Mouse (Mus musculus) retina, postnatal 7 days (tissue): ENCODE results near the gene Fam136a.
"Not testable (repeated sequence)": the region's sequence is repeated elsewhere in the genome, so short reads cannot be mapped to it uniquely, and the experiment has no call there.

Source experiments
- DNase-seq: peaks from one replicate; pipeline ENCODE4 v3.0.0-alpha.2; 2012; ENCODE audit warnings: low read depth, low spot score

Gene Fam136a

DNA sequence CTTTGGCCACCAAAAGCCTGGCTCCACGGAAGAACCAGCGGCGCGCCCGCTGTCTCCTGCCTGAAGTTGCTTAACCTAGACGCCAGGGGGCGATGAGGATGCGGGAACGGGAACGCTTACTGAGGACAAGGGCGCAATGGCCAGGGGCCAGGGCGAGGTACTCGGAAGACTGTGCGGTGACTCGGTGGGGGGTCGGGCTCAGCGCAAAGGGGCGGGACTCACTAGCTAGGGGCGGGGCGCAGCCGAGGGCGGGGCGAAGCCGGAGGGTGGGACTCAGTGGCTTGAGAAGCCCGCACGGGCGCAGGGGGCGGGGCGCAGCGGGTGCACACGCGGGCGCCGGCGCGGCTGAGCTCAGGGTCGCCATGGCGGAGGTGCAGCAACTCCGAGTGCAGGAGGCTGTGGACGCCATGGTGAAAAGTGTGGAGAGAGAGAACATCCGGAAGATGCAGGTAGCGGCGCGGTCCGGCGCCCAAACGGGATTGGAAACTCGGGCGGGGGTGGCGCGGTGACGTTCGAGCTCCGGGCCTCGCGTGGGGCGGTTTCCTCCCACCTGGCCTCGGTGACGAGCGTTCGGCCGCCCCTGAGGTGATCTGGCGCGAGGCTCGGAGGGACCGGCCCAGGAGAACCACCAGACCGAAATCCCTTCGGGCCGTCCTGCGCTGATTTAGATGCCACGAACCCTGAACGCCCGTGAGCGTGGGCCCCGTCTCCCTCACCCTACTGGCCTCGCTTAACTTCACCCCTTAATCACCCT, at the start of gene Fam136a:
Gene Fam136a, plus strand, starts transcription at position 276 of the 754 bp plus-strand sequence.
- peak; percentile 97 for DNase-seq

DNA sequence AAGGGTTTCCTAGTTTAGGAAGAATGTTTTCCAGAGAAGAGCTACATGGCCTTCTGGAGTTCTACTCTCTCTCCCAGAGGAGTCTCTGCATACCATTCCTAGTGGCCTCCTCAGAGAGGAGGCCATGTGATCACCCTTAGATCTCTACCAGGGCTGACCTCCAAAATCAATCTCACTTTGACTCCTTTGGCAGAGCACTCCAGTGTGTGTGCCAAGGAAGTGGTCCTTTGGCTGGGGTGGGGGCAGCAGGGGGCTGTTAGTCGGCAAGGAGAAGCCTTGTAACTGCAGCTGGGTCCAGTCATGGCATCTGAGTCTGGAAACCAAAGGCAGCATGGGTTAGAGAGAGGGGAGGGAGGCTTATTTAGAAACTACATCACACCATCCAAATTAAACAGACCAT, 48.4 kb upstream of the Fam136a start:
- DNase-seq, result no peak

DNA sequence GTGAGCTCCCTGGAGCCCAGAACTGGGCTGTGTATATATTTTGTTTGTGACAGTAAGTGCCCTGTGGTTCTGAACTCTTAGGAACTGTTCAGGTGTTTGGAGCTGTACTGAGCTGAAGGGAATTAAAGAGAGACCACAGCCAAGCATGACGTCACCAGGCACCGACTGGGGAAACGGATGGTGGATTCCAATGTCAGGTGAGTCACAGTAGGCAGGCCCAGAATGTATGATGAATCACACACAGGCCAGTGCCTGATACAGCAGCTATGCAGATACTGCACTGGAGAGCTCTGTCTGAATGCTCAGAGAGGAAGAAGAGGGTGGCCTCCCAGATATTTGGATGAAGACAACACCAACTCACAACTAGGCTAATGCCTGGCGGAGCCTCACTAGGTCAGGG, 46.6 kb upstream of the Fam136a start:
- DNase-seq, result no peak

DNA sequence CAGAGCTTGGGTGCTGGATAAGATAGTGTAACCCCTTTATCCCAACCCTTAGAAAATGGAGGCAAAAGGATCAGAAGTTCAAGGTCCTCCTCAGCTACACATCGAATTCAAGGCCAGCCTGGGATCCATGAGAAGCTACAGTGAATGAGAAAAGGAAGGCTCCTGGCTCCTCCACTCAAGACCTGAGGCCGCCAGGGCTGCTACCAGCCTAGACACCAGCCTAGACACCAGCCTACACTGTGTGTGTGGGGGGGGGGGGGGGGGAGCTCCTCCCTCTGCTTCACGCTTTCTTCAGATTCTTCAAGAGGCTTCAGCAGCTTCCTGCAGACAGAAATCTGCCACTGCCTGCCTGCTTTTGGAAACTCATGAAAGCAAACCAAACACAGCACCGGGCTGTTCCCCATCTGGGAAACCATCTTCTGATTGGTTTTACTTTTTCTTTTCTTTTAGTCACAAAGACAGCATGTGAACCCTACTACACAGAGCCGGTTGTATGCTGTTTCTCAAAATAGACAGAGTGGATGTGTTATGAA, 43.3 kb upstream of the Fam136a start:
- no peak for DNase-seq

DNA sequence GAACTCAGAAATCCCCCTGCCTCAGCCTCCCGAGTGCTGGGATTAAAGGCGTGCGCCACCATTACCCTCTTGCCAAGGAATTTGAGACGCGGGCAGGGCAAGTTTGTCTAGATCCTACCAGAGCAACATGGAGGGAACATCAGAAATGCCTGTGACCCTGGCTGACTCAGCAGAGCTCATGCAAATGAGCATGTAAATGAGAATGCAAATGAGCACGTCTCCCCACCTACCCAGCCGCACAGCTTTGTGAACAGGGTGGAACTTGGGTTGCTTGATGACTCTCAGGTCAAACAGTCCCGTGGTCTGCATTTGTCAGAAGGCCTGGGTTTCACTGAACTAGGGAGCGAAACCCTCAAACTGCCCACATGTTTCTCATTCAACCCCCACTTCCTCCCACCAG, 42.5 kb upstream of the Fam136a start:
- DNase-seq, result no peak

DNA sequence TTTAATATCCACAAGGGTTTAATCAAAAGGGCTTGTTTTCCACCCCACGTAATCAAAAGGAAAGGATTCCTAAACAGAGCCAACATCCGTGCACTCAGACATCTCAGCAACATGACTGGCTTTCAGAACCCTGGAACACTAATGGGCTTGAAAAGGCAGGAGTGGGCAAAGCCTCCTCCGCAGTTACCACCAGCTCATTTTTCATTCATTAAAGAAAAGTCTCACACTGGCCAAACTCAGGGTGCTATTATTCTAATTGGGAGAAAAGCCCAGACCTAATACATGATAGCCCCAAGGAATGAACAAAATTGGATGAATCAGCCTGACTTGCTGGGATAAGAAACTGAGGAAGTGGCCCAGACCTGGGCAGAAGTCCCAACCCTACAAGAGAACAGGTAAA, 41.0 kb upstream of the Fam136a start:
- no peak for DNase-seq

DNA sequence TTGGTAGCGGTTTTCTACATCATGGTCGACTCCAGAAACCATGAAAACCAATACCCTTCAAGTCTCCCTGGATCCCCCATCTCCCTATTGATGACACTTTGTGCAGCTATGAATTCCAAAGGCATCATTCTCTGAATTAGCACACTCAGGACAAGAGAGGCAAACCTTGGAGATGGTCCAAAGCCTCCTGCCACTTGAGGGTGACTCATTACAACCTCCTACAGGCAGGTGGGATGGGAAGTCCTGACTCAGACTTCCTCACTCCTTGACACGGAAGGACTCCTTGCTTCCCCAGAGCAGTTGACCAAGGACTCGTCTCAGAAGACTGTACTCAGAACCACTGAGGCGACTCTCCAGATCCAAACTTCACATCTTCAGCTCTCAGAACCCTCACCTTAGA, 39.8 kb upstream of the Fam136a start:
- no peak for DNase-seq

DNA sequence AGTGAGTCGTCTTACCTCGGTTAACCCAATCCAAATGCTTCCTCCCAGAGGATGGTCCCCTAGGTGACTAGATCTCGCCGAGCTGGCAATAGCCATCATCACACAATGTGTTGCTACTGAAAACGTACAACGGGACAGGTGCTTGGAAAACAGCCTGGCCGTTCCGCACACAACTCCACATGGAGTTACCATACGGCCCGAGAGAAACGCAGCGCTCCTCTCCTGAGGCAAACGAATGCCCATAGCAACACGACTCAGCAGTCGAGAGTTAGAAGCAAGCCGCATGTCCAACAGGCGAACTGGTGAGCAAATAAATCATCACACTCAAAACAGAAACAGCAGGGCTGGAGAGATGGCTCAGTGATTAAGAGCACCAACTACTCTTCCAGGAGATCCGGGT, 38.6 kb upstream of the Fam136a start:
- no peak for DNase-seq

DNA sequence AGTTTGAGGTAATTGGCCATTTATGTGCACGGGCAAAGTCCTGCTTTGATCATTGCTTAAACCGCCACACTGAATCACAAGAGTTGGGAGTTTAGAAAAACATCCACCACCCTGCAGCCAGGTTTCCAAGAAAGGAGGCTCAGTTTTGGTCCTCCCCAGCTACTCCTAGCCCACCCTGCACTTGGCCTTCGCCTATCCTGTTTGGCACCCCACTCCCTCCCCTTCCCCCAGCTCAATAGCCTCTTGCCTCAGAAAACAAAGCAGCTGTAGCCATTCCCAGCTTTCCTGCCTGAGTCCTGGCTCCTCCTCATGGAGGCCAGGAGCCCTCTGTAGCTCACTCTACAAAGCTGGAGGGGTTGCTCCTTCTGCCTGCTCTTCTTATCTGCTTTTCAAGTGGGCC, 37.1 kb upstream of the Fam136a start:
- no peak for DNase-seq

DNA sequence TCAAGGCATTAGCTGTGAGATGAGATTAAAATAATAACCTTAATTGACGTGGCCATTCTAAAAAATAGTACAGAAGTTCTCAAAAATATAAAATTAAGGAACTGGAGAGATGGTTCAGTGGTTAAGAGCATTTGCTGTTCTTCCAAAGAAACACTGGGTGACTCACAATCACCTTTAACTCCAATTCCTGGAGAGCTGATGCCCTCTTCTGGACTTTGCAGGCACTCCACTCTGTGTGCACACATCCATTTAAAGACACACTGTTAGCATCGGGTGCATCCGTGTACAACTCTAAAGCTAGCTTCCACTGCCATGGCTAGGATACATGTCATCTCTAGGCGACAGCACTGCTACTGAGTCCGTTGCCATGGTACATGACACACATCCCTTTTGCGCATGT, 35.5 kb upstream of the Fam136a start:
- DNase-seq, result no peak

DNA sequence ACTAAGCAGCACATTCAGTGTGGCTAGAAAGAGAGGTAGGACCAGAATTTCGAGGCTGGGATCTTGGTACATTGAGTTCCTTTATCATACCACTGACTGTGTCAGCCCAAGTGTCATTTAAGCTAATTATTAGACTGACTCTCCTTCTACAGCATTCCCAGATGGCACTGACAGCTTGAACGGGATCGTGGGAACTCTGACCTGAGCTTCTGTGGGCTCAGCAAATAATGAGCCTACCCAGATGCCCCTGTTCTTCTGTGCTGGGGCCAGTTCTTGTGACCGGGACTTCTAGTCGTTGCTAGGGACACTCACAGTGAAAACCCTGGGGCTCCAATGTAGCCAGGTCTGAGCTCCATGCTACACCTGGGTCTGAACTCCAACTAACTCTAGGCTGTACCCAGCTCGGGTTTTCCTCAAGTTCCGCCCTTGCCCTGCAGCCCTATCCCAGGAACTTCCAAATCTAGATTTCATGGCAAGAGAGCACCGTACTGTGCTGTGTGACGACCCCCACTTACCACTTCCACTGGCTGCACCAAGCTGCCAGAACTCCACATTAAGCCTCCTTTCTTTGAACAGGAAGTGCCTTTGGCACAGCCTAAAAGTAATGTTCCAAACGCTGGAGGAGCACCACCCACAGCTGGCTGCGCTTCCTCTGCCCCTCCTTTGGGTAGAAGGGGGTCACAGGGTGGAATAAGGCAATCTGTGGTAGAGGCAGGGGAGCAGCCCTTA, 30.2 kb upstream of the Fam136a start:
- no peak for DNase-seq

DNA sequence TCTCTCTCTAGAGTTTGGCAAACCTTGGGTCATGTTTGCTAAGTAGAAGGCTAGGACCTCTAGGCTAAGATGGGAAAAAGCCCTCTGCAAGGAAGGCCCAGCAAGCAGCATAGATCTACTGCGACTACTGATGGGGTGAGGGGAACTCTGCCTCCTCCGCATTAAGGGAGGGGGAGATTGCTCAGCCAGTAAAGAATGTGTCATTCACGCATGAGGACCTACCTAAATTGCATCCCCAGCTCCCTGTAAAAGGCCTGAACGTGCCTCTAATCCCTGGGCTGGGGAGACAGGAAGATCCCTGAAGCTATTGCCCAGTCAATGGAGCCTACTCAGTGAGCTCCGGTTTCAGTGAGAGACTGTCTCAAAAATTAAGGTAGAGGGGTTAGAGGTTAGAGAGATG, 29.6 kb upstream of the Fam136a start:
- no peak for DNase-seq

DNA sequence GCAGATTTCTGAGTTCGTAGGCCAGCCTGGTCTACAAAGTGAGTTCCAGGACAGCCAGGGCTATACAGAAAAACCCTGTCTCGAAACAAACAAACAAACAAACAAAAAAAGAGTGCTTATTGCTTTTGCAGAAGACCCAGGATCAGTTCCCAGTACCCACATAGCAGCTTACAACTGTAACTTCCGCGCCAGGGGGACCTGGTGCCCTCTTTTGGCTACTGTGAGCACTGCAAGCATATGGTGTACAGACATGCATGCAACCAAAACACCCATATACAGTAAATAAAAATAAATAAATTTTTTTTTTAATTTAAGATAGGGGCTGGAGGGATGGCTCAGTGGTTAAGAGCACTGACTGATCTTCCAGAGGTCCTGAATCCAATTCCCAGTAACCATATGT, 29.1 kb upstream of the Fam136a start:
- not testable (repeated sequence) for DNase-seq

DNA sequence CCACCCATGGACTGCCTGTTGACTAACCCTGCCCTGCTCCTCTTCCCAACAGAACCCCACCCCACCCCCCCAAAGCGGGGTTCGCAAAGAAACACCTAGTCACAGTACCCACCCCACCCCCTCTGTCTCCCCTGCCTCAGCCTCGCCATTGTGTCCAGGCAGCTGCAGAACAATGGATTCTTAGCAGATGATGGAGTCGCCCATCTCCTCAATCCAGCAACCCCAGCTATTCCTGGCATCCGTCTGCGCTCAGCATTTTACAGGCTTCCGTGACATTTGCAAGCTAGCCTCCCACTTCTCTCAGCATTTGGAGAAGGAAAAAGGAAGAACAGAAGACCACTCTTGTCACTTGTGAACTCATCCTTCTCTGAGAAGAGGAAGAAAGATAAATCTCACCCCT, 21.8 kb upstream of the Fam136a start:
- no peak for DNase-seq

DNA sequence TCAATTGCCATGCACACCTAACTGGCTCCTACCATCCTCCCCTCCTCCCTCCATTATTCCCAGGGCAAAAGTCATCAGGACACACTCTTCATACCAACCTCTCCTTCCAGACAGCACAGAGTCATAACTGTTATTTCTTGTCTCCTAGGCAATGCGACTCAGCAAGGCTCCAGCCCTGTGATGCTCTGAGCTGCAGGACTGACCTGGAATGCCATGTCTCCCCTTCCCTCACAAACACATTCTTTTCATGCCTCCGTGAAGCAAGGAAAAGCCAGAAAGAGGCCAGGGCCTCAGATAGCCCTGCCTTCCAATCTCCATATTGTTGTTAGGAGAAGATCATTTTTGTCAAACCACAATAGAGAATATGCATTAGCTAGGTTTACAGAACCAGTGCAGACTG, 19.4 kb upstream of the Fam136a start:
- DNase-seq, result no peak

DNA sequence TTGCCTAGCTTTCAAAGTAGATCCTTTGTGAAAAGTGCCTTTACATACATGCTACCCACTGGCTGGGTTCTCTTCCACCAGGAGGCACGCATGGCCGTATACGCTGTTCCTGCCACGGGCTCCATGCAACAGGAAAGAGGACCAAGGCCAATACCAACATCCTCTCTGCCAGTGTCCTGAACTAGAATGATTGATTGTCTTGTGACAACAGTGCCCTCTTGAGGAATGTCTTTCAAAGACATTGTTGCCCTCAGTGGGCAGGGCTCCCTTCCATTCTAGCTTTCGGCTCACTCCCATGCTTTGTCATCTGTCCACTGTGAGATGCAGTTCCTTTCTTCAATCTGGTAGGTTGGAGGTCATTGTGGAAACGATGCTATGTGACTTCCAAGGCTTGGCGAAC, 16.2 kb upstream of the Fam136a start:
- no peak for DNase-seq

DNA sequence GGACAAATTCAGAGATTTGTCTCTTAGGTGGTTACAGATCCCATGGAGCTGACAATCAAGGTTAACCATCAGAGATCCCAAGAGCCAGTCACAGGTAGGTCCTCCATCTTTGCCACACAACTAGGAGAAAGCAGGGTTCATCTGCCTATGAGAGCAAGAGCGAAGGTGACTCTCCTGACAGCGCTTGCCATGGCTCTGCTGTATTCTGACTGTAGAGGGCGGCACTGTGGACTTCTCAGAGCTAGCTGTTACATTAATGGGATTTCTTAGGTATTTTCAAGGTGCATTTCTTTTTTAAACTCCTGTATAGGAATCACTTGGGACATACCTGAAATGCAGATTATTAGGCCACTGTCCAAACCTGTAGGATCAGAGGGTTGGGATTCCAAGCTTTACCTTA, 10.5 kb upstream of the Fam136a start:
- no peak for DNase-seq

DNA sequence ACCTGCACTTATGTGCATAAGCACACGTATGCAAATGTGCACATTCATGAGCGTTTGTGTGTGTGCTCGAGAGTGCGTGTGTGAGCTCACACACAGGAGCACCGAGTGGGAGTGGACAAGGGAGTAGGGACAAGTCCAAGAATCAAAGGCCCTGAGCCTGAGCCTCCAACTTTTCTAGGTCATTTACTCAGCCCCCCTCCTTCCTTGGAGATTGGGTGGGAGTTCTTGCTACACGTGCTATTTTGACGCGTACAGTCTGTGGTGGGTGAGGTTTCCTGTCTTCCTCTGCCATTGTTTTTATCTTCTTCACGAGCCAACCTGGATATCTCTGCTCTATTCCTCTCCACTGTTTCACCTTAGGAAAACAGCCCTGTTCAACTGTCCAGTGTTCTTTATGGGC, 8.5 kb upstream of the Fam136a start:
- no peak for DNase-seq

DNA sequence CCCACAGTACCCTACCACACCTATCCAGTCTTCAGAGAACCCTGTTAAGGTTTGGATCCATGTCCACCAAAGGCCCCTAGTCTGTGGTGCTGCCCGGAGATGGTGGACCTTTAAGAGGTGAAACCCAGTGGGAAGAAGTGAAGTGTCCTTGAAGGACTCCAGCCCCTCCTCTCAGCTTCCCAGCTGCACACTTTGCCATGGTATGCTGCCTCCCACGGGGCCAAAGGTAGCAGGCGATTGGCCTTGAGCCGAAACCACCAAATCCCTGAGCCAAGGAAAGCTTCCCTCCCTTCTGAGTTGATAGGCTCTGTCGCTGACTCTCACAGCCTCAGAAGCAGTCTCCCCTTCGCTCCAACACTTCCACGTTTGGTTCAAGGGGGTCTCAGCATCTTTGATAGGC, 4.8 kb upstream of the Fam136a start:
- DNase-seq, result no peak

DNA sequence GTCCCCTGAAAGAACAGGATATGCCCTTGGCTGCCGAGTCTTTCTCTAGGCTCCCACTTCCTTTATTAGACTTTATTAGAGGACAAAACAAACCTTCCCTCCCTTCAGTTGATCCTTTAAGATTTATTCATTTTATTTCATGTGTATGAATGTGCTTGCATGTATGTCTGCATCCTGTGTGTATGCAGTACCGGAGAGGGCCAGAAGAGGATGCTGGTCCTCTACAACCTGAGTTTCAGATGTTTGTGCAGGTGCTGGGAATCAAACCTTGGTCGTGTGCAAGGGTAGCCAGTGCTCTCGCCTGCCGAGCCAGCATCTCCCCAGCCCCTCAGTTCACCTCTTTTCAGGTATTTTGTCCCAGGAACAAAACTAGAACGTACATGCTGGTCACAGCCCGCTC, 4.1 kb upstream of the Fam136a start:
- no peak for DNase-seq

DNA sequence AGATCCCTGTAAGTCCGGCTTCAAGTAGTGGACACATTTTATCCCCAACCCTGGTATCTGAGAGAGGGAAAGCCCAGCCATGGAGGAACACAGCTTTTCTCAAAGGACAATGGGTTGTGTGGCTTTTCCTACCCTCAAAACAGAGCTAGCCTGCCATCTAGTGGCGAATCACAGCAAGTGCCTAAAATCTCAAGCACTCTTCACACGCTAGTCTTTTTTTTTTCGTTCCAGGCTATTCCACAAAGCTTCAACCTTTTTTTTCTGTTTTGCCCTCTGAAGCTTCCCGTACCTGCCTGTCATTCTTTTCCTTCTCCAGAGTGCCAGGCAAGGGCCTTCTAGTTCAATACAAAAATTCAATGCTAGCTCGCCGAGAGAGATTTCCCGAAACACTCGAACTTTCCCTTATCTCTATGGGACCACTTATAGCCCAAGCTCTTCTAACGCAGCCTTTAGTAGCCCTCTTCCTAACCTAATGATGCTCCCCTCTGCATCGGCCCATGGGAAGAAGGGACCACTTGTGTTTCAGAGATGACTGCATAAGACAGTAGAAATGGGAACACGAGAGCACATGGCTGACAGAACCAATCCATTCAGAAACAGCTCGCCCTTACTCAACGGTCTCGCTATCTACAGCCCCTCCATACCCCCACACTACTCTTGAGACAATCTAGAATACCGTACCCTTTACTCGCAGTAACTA, 854 bp upstream of the Fam136a start:
- peak; percentile 76 for DNase-seq

DNA sequence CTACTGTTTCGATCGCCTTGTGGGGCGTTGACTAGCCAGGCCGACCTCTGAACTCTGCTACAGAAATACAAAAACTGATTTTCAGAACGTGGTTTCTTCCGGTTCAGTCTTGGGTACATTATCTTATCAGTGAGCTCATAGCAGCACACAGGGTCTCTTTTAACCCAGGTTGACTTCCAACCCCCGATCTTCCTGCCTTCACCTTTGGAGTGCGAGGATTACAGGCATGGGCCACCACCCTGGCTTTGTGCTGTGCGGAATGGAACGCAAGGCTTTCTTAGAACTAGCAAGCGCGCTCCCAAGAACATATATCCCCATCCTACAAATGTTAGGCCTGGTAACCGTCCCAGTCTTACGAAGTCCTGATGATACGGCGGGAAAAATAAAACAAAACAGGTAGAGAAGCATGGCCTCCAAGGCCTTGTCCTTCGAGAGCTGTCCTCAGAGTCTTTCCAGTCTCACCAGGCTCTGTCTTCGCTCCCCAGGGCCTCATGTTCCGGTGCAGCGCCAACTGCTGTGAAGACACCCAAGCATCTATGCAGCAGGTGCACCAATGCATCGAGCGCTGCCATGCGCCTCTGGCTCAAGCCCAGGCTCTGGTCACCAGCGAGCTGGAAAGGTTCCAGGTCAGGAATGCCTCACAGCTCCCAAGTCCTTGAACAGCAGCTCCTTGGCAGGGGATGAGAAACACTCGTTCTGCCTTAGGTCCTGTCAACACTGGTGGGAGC, 843 bp downstream of the Fam136a start:
- DNase-seq, result no peak
